Mouse (Mus musculus): ENCODE measurements around the gene Dpy19l3.

Dpy19l3 gene

DNA sequence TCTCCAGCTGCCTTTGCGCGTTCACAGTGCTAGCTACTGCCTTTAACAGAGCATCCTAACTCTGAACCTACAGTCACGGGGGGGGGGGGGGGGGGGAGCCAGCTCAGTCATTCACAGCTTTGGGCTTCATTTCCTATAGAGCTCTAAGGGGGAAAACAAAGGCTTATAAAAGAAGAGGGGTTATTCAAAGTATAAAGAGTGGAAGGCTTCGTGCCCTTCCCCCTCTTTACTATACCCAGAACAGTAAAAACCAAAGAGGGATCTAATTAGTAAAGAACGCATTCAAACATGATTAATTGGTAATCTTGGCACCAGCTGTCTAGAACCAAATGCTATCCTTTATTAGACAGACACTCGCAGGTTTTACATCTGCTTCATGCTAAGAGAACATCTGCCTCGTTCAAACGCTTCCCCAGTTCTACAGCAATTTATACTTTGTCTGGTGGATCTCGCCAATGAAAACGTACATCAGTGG is 21.6 kb downstream of the Dpy19l3 start:
- POLR2A ChIA-PET, result no interaction called here
- CTCF ChIA-PET, result interaction anchor here in 3 of 4 experiments (0.5 to 1.0 kb wide), 3 partner anchors 8 to 71 kb away, joined by 3 to 4 read pairs (median 3); no protein-coding TSS in a partner anchor

DNA sequence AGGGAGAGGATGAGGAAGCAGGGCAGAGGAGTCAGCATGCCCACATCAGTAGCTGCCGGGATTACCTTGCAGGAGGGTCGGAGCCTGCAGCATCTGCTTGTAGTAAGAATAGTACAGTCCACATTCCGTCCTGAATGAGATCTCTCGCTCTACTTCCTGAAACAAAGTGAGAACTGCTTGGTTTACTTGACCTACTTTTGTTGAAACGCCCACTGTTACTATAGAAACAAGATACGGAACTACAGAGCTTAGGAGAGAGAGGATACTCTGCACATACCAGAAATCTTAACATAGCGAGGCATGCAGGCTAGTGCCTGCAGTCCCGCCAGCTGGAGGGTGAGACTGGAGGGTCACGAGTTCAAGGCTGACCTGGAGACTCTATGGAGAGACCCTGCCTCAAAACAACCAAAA is 24.6 kb downstream of the Dpy19l3 start:
- POLR2A ChIA-PET, result interaction anchor here in 1 of 4 experiments (1.4 kb wide), 1 partner anchor 11 kb away, joined by 3 read pairs; no protein-coding TSS in a partner anchor
- CTCF ChIA-PET, result interaction anchor here in 2 of 4 experiments (0.8 to 1.6 kb wide), 2 partner anchors 11 to 71 kb away, joined by 5 to 6 read pairs; no protein-coding TSS in a partner anchor

DNA sequence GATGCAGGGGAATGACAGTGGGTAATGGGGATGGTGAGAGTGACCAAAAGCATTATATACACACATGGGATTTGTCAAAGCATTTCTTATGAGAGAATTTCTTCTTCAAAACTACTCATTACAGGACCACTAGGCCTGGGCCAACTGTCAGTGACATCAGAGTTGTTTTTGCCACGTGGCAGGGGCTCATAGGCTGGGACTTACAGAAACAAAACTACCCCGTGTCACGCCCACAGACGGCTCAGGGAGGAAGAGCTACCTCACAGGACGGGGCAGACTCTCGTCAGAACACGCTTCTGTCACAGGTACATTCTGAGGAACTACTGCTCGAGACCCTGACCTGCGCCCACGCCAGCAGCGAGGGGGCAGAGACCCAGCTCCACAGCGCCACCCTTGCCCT is 25.9 kb downstream of the Dpy19l3 start:
- ChIA-PET CTCF (interaction anchor here in 1 of 4 experiments (0.5 to 0.9 kb wide), 2 partner anchors 10 to 31 kb away, joined by 3 read pairs; no protein-coding TSS in a partner anchor), POLR2A (interaction anchor here in 1 of 4 experiments (0.6 kb wide), 1 partner anchor 69 kb away, joined by 4 read pairs; no protein-coding TSS in a partner anchor)

DNA sequence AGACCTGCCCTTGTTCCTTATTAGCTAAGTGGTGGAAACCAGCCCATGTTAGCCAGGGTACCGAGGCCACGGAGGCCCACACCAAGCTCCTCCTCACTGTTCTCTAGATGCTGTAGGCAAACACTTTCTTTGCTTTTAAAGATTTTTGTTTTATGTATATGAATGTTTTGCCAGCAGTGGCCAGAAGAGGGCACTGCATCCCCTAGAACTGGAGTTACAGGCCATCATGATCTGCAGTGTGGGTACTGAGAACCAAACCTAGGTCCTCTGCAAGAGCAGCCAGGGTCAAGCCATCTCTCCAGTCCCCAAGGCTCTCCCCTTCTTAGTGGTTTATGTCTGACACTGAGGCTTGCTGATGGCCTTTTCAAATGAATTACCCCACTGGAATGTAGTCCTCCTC is 31.2 kb downstream of the Dpy19l3 start:
- POLR2A ChIA-PET, result interaction anchor here in 1 of 4 experiments (0.7 kb wide), 1 partner anchor 33 kb away, joined by 3 read pairs; no protein-coding TSS in a partner anchor
- CTCF ChIA-PET, result interaction anchor here in 3 of 4 experiments (0.6 to 1.7 kb wide), 5 partner anchors 12 to 139 kb away, joined by 3 to 5 read pairs (median 3); no protein-coding TSS in a partner anchor

DNA sequence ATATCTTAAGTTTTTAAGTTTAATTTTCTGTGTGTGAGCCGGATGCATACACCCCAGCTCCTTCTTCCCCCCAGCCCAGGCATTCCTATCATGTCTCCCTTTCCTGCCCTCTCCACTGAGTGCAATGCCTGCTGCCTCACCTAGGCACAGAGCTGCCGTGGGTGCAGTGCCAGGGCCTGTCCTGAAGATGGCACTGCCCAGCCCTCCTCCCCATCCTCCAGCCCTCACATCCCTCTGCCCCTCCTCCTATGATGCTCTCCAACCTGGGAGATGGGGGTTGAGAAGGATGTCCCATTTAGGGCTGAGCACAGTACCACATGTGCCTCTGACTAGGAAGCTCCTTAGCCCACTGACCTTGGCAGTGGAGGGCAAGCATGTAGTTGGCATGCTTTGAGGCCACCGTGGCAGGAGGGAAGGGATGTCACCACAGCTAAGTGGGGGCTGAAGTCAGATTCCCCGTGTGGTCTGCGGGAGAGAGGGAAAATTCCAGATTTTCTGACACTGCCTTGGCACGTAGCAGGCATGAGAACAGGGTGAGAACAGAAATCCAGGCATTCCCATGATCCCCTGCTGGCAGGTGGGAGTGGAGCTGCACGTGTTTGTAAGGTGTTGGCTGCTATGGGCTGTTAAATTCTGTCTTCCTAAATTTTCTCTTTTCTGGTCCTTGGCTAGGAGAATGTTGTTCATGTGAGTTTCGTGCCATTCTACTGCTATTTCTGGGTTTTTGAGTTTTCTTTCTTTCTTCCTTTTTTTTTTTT is 35.7 kb downstream of the Dpy19l3 start:
- ChIA-PET POLR2A (interaction anchor here in 1 of 4 experiments (0.6 to 1.1 kb wide), 2 partner anchors 11 to 202 kb away, joined by 3 read pairs; no protein-coding TSS in a partner anchor), CTCF (interaction anchor here in 3 of 4 experiments (0.6 to 2.2 kb wide), 9 partner anchors 9 to 59 kb away, joined by 3 to 11 read pairs (median 4); no protein-coding TSS in a partner anchor)

DNA sequence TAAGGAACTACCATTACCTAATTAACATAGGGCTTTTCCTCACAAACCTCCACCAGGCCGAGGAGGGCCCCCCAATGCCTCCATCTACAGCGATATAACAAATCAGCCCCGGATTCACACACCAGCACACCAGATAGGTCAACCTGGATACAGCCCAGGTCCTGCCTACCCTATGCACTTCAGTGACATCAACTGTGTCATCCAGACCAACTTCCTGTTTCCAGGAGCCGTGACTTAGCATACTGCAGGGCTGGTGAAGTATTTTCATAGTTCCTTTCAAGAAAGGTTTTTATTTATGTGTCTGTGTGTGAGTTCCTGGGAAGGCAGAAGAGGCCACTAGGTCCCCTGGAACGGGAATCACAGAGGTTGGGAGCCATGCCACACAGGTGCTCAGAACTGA is 43.9 kb downstream of the Dpy19l3 start:
- POLR2A ChIA-PET, result no interaction called here
- CTCF ChIA-PET, result interaction anchor here in 3 of 4 experiments (0.5 to 2.2 kb wide), 4 partner anchors 8 to 451 kb away, joined by 3 to 6 read pairs (median 4); no protein-coding TSS in a partner anchor

DNA sequence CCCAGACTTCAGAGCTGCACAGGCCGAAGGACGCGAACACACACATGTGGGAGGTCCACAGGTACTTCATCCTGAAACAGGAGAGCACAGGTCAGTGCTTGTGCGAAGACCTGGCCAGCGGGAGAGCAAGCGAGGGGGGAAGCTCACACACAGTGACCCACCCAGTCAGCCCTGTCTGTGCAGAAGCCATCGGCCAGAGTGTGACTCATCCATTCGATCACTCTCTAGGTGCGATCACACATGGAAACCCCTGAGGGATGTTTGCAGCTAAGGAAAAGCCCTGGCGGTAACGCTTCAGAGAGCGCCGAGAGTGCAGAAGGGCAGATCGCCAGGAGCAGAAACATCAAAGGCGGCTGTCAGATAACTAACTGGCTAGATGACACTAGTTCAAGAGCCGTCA is 46.2 kb downstream of the Dpy19l3 start:
- ChIA-PET CTCF (interaction anchor here in 2 of 4 experiments (1.0 to 1.9 kb wide), 2 partner anchors 33 to 49 kb away, joined by 5 to 6 read pairs; no protein-coding TSS in a partner anchor), POLR2A (interaction anchor here in 1 of 4 experiments (1.0 kb wide), 1 partner anchor 20 kb away, joined by 3 read pairs; no protein-coding TSS in a partner anchor)

DNA sequence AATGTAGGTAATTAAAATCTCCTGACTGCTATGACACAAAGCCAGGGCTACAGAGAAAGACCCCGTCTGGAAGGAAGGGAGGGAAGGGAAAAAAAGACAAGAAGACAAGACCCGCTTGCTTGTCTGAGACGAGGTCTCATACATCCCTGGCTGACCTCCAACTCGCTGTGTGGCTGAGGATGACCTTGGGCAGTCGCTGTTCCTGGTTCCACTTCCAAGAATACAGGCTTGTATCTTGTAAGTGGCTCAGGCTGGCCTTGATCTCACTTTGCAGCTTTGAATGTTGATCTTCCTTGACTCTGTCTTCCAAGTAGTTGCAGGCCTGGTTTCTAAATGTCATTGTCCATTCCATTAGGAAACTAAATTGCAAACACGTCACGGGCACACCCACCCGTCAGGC is 55.2 kb downstream of the Dpy19l3 start:
- CTCF ChIA-PET, result interaction anchor here in 1 of 4 experiments (1.3 to 1.6 kb wide), 2 partner anchors 18 to 40 kb away, joined by 3 to 6 read pairs; no protein-coding TSS in a partner anchor
- POLR2A ChIA-PET, result no interaction called here

DNA sequence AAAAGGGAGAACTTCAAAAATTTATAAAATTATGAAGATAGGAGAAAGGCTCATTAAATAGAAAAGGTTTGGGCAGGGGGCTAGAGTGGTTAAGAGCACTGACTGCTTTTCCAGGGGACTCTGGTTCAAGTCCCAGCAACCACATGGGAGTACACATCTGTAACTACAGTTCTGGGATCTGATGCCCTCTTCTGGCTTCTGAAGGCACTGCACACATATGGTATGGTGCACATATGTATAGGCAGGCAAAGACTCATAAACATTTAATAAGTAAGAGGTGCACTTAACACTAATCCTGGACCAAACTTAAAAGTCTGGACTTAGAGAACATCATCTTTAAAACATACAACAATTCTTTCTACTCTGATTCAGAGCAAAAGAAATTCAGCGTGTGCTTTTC is 56.2 kb downstream of the Dpy19l3 start:
- CTCF ChIA-PET, result interaction anchor here in 1 of 4 experiments (1.0 to 1.6 kb wide), 3 partner anchors 11 to 39 kb away, joined by 3 to 6 read pairs (median 4); no protein-coding TSS in a partner anchor
- POLR2A ChIA-PET, result no interaction called here

DNA sequence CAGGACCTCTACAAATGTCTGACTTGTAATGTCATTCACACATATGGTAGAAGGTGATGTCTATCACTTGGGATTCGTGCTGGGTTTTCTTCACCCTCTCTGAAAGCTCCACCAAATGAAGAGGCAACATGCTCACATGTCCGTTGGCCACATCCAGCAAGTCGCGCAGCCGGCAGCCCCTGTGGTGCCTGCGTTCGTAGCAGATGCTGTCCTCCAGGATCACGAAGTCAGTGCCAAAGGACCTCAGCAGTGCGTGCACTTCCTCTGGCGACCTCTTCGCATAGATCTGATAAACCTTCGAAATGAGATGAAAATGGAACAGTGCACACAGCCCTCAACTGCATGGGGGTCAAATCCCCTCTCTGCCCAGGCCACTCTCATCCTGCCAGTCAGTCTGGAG is 61.6 kb downstream of the Dpy19l3 start:
- ChIA-PET CTCF (interaction anchor here in 1 of 4 experiments (0.9 kb wide), 1 partner anchor 17 kb away, joined by 3 read pairs; no protein-coding TSS in a partner anchor), POLR2A (no interaction called here)

DNA sequence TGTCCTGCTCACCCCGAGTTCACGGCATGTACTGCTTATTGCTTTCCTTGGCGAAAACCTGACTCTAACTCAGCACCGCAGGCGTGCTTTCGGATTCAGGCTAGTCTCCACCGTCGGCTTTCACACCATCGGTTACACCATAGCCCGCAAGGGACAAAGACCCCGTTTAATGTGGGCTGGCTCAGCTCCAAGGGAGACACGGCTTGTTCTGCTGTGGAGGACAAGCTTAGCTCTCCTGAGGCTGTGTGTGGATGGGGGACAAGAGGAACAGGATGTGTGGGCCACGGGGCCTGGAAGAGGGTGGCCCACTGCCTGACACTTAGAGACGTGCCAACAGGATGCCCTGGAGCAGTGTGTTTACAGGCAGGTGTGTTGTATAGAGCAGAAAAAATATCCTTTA is 62.1 kb downstream of the Dpy19l3 start:
- CTCF ChIA-PET, result interaction anchor here in 2 of 4 experiments (0.6 to 0.9 kb wide), 2 partner anchors 18 to 64 kb away, joined by 3 read pairs; no protein-coding TSS in a partner anchor
- POLR2A ChIA-PET, result no interaction called here

DNA sequence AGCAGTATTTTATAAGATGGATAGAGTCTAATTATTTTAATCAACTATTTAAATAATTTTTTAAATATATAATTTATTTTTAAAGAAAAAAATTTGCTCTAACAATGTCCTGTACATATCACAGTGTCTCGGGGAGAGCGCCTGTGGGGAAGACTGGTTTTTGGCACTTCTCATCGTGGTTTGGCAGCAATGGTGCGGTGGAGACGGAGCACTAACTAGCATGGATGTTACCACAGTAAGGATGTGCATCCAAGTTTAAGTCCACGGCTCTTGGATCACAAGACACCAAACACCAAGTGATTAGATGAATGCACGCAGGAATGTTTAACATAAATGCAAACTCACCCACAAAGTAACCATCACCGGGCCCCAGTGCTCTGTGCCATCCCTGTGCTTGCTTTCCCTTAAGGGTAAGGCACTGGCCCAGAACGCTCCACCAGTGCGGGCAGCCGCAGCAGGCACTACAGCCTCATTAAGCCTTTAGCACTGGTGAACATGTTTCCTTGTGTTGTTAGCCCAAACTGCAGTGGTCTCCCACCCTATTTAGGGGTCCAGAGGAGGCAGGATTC is 65.4 kb downstream of the Dpy19l3 start:
- ChIA-PET CTCF (interaction anchor here in 2 of 4 experiments (1.1 to 2.8 kb wide), 2 partner anchors 30 to 68 kb away, joined by 3 to 14 read pairs; no protein-coding TSS in a partner anchor), POLR2A (no interaction called here)

DNA sequence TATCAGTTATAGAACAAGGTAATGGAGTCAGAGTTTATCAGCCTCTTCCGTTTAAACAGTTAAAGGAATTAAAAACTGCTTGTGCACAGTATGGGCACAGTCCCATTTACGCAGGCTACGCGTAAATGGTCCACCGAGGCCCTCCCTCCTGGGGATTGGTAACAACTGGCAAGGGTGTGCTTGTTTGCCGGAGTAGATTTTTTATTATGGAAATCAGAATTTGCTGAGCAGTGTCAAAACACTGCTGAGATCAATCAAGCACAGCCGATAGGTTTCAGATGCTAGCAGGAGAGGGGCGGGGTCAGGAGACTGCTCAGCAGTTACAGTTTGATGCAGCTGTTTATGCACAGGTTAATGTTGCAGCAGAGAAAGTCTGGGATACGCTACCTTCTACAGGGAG is 66.0 kb downstream of the Dpy19l3 start:
- ChIA-PET CTCF (interaction anchor here in 3 of 4 experiments (0.6 to 2.8 kb wide), 6 partner anchors 15 to 147 kb away, joined by 3 to 14 read pairs (median 8); no protein-coding TSS in a partner anchor), POLR2A (interaction anchor here in 2 of 4 experiments (1.3 to 1.5 kb wide), 3 partner anchors 15 to 66 kb away, joined by 3 to 4 read pairs (median 3); partner anchors contain the start of gene Dpy19l3 (in 1 of the 2))

DNA sequence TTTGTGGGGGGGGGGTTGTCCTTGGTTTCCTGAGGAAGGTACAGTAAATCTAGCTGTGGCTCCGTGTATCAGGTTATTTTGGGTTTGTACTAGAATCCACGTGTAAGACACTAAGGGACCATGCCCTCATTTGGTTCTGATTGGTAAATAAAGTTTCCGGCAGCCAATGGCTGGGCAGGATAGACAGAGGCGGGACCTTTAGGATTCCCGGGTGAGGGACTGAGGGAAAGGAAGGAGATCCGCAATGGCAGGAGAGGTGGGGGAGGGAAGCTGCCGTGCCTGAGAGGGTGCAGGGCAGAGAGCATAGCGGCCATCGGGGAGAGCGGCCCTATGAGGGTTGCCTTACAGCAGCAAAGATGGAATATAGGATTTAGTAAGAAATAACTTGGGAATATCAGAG is 67.0 kb downstream of the Dpy19l3 start:
- CTCF ChIA-PET, result interaction anchor here (0.6 to 2.8 kb wide), 12 partner anchors 9 to 733 kb away, joined by 3 to 14 read pairs (median 4); no protein-coding TSS in a partner anchor
- POLR2A ChIA-PET, result interaction anchor here in 2 of 4 experiments (0.6 to 1.7 kb wide), 10 partner anchors 9 to 1019 kb away, joined by 3 to 6 read pairs (median 3); partner anchors contain the start of gene Dpy19l3 (in 1 of the 2)

DNA sequence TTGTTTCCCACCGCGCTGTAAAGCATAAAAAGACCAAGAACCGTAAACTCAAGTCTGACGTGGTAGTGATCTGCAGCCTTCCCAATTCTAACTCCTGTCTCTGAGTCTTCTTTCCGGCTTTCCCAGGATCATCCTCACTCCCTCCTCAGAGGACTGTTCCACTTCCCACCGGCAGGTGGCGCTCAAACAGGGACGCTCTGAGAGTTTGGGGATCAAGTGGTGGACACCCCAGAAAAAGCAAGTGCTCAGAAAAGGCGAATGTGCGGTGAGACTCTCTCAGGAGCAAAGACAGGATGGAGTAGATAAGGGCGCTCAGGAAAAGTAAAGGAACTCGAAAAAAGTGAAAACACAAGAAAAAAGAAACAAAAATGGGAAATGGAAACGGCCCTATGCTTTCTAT is 67.5 kb downstream of the Dpy19l3 start:
- POLR2A ChIA-PET, result interaction anchor here in 2 of 4 experiments (0.9 to 1.7 kb wide), 7 partner anchors 9 to 68 kb away, joined by 3 to 6 read pairs (median 3); partner anchors contain the start of gene Dpy19l3 (in 1 of the 2)

DNA sequence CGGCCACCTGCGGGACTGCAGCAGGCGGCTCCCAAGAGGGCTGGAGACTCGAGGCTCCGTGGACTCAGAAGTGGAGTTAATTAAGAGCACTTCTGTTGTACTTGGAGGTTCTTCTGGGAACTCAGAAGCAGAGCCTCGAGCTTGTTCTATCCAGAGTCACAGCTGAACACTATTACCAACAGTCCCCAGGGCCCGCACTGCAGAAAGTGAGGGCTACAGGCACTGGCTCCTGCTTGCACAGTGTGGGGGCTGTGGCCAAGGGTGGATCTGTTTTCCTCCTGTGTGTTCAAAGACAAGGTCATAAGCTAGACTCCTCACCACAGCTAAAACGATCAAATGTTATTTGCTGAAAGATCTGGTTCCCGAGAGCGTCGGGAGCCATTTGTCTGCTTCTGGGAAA is 68.0 kb downstream of the Dpy19l3 start:
- ChIA-PET POLR2A (interaction anchor here in 1 of 4 experiments (0.9 to 2.3 kb wide), 4 partner anchors 8 to 57 kb away, joined by 3 to 8 read pairs (median 4); no protein-coding TSS in a partner anchor), CTCF (interaction anchor here in 3 of 4 experiments (0.6 to 2.8 kb wide), 14 partner anchors 8 to 490 kb away, joined by 3 to 14 read pairs (median 5); no protein-coding TSS in a partner anchor)

More for the DNA sequence above, 67.5 kb downstream of the Dpy19l3 start:
- CTCF ChIA-PET, result interaction anchor here in 2 of 4 experiments (0.6 to 2.8 kb wide), 8 partner anchors 9 to 491 kb away, joined by 3 to 14 read pairs (median 6); no protein-coding TSS in a partner anchor

DNA sequence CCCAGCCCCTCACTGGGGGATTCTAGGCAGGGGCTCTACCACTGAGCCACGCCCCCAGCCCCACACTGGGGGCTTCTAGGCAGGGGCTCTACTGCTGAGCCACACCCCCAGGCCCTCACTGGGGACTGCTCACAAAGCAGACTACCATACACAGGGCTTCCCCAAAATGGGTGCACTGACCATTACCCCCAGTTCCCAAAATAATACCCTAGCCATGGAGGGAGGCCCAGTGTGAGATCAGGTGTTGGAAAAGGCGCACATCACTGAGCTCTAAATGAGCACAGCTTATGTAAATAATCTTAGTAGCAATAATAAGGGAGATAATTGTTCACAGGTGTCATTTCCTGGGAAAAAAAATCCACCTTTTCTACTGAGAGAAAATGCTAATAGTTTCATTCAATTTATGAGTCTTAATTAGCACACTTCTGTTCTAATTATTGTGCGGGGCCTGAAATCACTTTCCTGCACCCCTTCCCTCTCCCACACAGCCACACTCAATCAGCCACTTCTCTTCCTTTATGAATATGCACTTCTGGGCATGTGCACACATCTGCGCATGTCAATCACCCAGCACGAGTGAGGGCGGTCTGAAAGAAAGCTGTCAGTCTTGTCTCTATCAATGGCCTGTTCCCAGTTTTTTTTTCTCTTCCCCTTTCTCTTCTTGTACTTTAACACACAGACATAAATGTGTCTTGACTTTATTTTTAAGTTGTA is 70.7 kb downstream of the Dpy19l3 start:
- ChIA-PET POLR2A (no interaction called here), CTCF (interaction anchor here in 3 of 4 experiments (0.5 to 2.2 kb wide), 3 partner anchors 11 to 63 kb away, joined by 3 to 8 read pairs (median 4); no protein-coding TSS in a partner anchor)

Data from embryonic stem cell, embryonic (primary cell).